Mouse (Mus musculus): ENCODE data around the gene Lrg1. TPM values are rescaled to one million over a fixed set of nuclear protein-coding genes. Genes with fewer than 3 reads are reported as not detected.

The Lrg1 gene
- not detected for total RNA-seq (2023)

GRCm38 (mm10) chr17:56121826-56122225, at the start of gene Lrg1:
Gene Lrg1, minus strand, starts transcription at chr17:56122001.

DNA sequence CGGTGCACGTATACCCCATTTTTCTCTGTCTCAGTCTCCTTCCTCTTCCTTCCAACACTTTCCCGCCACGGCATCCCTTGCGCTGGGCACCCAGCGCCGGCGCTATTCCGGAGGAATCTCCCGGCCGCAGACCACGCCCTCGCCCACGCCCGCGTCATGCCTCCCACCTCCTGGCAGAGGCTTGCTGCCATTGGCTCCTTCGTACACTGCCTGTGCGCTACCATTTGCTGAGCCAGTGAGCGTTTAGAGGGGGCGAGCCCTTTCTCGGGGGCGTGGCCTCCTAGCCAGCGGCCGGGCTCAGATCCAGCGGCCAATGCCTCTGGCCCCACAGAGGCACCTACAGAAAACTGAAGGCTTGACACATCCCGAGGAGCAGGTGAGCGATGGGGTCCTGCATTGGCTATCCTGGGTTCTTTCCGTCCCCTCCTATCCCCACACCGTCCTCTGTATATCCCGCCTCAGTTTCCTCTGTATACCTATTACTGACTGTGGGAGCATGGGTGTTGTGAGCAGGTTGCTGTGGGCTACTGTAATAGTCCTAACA, 40.5 kb upstream of the Lrg1 start, which contains the start of gene Tnfaip8l1:
TSS of gene Tnfaip8l1 (plus strand) at position 247 of the 544 bp plus-strand sequence.

GRCm38 (mm10) chr17:56139858-56140595, 18.2 kb upstream of the Lrg1 start, which contains the start of gene Sema6b:
Gene Sema6b, minus strand, starts transcription at chr17:56140343.

DNA sequence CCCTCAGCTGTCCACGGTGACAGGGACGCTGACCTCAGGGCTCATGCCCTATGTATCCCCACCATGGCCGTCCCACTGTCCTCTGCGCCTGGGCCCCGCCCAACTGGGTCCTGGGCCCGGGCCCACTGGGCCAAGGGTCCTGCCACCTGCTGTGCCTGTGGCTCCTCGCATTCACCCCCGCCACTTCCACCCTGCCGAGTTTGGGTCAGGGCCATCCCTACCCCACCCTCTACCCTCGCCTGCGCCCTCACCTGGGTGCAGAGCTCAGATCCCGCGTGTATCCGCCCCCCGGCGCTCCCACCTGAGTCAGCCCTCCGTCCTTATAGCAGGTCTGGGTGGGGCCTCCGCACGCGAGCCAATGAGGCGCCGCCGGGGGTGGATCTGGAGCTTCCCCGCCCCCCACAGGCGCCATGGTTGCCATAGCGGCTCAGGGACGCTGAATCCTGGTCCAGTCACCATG, 4.5 kb downstream of the Lrg1 start, which contains the start of gene Plin5:
TSS of gene Plin5 (minus strand) at position 346 of the 460 bp plus-strand sequence.

GRCm38 (mm10) chr17:56109219-56110051, 12.4 kb downstream of the Lrg1 start, which contains the start of gene Plin4:
Gene Plin4, minus strand, starts transcription at chr17:56109803.

DNA sequence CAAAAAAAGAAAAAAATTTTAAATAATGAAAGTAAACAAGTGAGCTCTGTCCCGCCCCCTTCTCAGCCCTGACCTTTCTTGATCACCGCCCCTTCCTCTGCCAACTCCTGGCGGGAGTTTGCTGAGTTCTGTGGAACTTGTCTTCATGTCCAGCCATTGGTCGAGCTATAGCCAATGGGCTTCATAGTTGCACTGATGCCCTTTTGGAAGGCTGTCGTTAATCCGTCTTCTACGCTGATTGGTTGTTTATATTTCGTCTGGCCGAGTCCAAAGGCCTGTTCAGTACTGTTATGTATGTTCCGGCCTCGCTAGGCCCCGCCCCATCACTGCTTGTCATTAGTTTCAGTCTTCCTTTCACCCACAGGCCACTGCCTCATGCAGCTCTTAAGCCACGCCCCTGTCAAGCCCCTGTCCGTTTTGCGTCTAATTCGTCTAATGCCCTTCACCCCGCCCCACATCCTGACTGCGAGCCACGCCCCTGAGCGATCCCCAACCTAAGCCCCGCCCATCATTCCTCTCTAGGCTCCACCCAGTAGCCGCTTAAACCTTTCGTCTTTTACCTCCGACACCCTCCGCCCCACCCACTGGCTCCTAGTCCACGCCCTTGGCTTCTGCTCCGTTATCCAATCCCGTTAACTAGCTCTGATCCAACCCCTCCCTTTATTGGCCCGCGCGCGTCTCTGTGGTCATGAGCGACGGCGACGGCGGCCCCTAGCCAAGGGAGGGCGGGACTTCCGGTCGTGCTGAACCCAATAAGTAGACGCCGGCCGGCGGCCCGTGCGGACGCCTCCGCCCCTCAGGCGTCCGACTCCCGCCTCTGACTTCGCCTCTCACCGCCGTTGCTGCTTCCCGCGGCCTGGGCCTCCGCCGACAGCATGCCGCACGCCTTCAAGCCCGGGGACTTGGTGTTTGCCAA, 42.7 kb downstream of the Lrg1 start, which contains the start of gene Hdgfl2:
TSS of gene Hdgfl2 (plus strand) at position 755 of the 916 bp plus-strand sequence.

GRCm38 (mm10) chr17:56074827-56075208, 47.0 kb downstream of the Lrg1 start, which contains the start of gene Ubxn6:
Gene Ubxn6, minus strand, starts transcription at chr17:56075028.

Other genes starting within 250 kb of the Lrg1 start
- 10 to 100 TPM; 11.9 to 12.2 TPM for gene Zfp119a, start 243.1 kb downstream of the Lrg1 start, total RNA-seq (2023)
- gene Zfp959, start 229.9 kb downstream of the Lrg1 start, total RNA-seq (2023): 10 to 100 TPM; 21.4 to 32.0 TPM
- gene Zfp119b, start 172.5 kb downstream of the Lrg1 start, total RNA-seq (2023): 1 to 10 TPM; 3.5 to 4.7 TPM
- 1 to 10 TPM; 1.0 to 1.3 TPM for gene Ebi3, start 169.4 kb downstream of the Lrg1 start, total RNA-seq (2023)
- gene Yju2, start 162.9 kb downstream of the Lrg1 start, total RNA-seq (2023): 10 to 100 TPM; 51.6 to 63.7 TPM
- 1 to 10 TPM; 6.4 to 7.9 TPM for gene Shd, start 151.5 kb downstream of the Lrg1 start, total RNA-seq (2023)
- not detected for gene Fsd1, start 135.5 kb downstream of the Lrg1 start, total RNA-seq (2023)
- gene Stap2, start 116.4 kb downstream of the Lrg1 start, total RNA-seq (2023): 1 to 10 TPM in 1 of 2 experiments, under 1 TPM in 1; 0.84 to 2.4 TPM
- 10 to 100 TPM; 66.1 to 69.1 TPM for gene Mpnd, start 116.3 kb downstream of the Lrg1 start, total RNA-seq (2023)
- gene Sh3gl1, start 85.4 kb downstream of the Lrg1 start, total RNA-seq (2023): 100 to 1,000 TPM; 125 to 126 TPM
- gene Chaf1a, start 81.6 kb downstream of the Lrg1 start, total RNA-seq (2023): 1 to 10 TPM; 3.4 to 5.1 TPM
- gene Ubxn6, start 47.0 kb downstream of the Lrg1 start, total RNA-seq (2023): 10 to 100 TPM; 66.9 to 74.8 TPM
- 100 to 1,000 TPM; 103 to 106 TPM for gene Hdgfl2, start 42.4 kb downstream of the Lrg1 start, total RNA-seq (2023)
- gene Plin4, start 12.2 kb downstream of the Lrg1 start, total RNA-seq (2023): not detected
- gene Plin5, start 4.4 kb downstream of the Lrg1 start, total RNA-seq (2023): not detected
- gene Sema6b, start 18.3 kb upstream of the Lrg1 start, total RNA-seq (2023): not detected
- gene Tnfaip8l1, start 40.5 kb upstream of the Lrg1 start, total RNA-seq (2023): 10 to 100 TPM; 13.1 to 14.9 TPM
- gene Mydgf, start 61.9 kb upstream of the Lrg1 start, total RNA-seq (2023): 10 to 100 TPM; 51.6 to 52.0 TPM
- gene Dpp9, start 96.9 kb upstream of the Lrg1 start, total RNA-seq (2023): 10 to 100 TPM; 50.3 to 51.5 TPM
- 10 to 100 TPM; 27.4 to 27.7 TPM for gene Fem1a, start 134.8 kb upstream of the Lrg1 start, total RNA-seq (2023)
- gene Ticam1, start 154.8 kb upstream of the Lrg1 start, total RNA-seq (2023): 10 to 100 TPM; 12.2 to 13.1 TPM
- 10 to 100 TPM; 14.7 to 22.4 TPM for gene Plin3, start 170.9 kb upstream of the Lrg1 start, total RNA-seq (2023)
- gene Arrdc5, start 178.3 kb upstream of the Lrg1 start, total RNA-seq (2023): not detected
- gene Uhrf1, start 181.3 kb upstream of the Lrg1 start, total RNA-seq (2023): 10 to 100 TPM; 12.3 to 16.8 TPM
- gene Kdm4b, start 204.1 kb upstream of the Lrg1 start, total RNA-seq (2023): 10 to 100 TPM; 67.1 to 81.0 TPM

Measured in T-cell, adult 66 days (primary cell).